Mouse (Mus musculus) gastrocnemius, adult 18-20 months (tissue): Measurements from ENCODE around the gene Gm3625. TPM values are rescaled to one million over a fixed set of nuclear protein-coding genes. Genes with fewer than 3 reads are reported as not detected.
"Not testable (repeated sequence)": the region's sequence is repeated elsewhere in the genome, so short reads cannot be mapped to it uniquely, and the experiment has no call there.

Source experiments
- DNase-seq: peaks from one replicate; pipeline ENCODE4 v3.0.0; 2021; ENCODE audit warnings: low spot score
- total RNA-seq, 2 experiments: library from RNA; stranded (reverse); gene quantifications; 2 replicates each; pipeline ENCODE4 v1.2.3; 2021

Gene Gm3625
- total RNA-seq, 2 experiments from 2014 or later, result not detected

- no peak for DNase-seq
Measured at GRCm38 (mm10) chr12:4556891-4557290, 35.8 kb downstream of the Gm3625 start.

- no peak for DNase-seq
Measured at GRCm38 (mm10) chr12:4555451-4555850, 37.3 kb downstream of the Gm3625 start.

- DNase-seq, result not testable (repeated sequence)
Measured at GRCm38 (mm10) chr12:4553704-4554103, 39.0 kb downstream of the Gm3625 start.

- DNase-seq, result peak; percentile 82
Measured at GRCm38 (mm10) chr12:4548053-4549013, 44.4 kb downstream of the Gm3625 start.

- no peak for DNase-seq
Measured at GRCm38 (mm10) chr12:4547557-4547956, 45.2 kb downstream of the Gm3625 start.

GRCm38 (mm10) chr12:4546491-4546890, 46.2 kb downstream of the Gm3625 start:
- DNase-seq, result peak; percentile 50

- DNase-seq, result no peak
Measured at GRCm38 (mm10) chr12:4545425-4545824, 47.3 kb downstream of the Gm3625 start.

GRCm38 (mm10) chr12:4544400-4544919, 48.3 kb downstream of the Gm3625 start:
- no peak for DNase-seq

Other genes starting within 250 kb of the Gm3625 start
- gene Ncoa1, start 115.7 kb downstream of the Gm3625 start, total RNA-seq, result 10 to 100 TPM; 23.9 to 27.7 TPM
- 10 to 100 TPM; 22.7 to 25.7 TPM for gene Itsn2, start 289 bp downstream of the Gm3625 start, total RNA-seq
- gene Fam228a, start 145.5 kb upstream of the Gm3625 start, total RNA-seq, result under 1 TPM; 0.12 to 0.25 TPM
- 1 to 10 TPM; 1.4 to 2.3 TPM for gene Pfn4, start 176.1 kb upstream of the Gm3625 start, total RNA-seq
- gene Fam228b, start 176.3 kb upstream of the Gm3625 start, total RNA-seq, result 1 to 10 TPM; 7.8 to 8.8 TPM
- gene Sf3b6, start 224.6 kb upstream of the Gm3625 start, total RNA-seq, result 10 to 100 TPM; 32.5 to 35.7 TPM
- gene Fkbp1b, start 248.7 kb upstream of the Gm3625 start, total RNA-seq, result 1 to 10 TPM in 1 of 2 experiments, under 1 TPM in 1; 0.39 to 1.1 TPM